Mouse (Mus musculus) lung, postnatal 0 days (tissue): ENCODE results near the gene Osbpl8.

Source experiments
- CTCF ChIP-seq: IDR thresholded peaks from 2 replicates; pipeline ENCODE4 v1.5.1; 2016; ENCODE audit warnings: antibody characterized with exemption, mild to moderate bottlenecking
- EP300 ChIP-seq: IDR thresholded peaks from 2 replicates; pipeline ENCODE4 v1.6.1; 2016; ENCODE audit warnings: antibody characterized with exemption, mild to moderate bottlenecking, control low read depth

DNA sequence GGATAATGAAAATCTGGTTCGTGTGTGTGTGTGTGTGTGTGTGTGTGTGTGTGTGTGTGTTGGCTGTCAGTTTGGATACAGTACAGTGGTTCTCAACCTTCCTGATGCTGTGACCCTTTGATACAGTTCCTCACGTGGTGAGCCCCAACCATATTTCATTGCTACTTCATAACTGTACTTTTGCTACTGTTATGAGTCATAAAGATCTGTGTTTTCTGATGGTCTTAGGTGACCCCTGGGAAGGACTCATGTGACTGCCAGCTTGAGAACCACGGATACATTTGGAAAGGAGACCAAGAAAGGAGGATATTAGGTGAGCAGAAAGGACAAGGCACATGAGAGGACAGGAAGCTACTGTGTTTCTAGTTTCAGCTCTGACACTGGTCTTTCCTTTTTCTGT, 36.1 kb upstream of the Osbpl8 start:
- no peak for TF ChIP-seq CTCF
- TF ChIP-seq EP300: no peak
